In genomic region chr3:98975777-98976176, GRCm38 (mm10) we compare ENCODE assay signal across 8 mouse cellular contexts.
DNase-seq lines count a peak whose midpoint lies in the region; ATAC-seq and TF ChIP-seq lines count a peak whose summit lies in the region.

No protein-coding gene starts in this region.

- no peak for TF ChIP-seq CTCF in thymus, adult 2 months (IDR thresholded peaks at IDR 0.05; ENCODE audit: borderline replicate concordance, control insufficient read depth, extremely low read depth, insufficient read depth, low read length, poor library complexity)

- ATAC-seq in hindbrain, embryonic 16.5 days: no peak
- peak; percentile 62; the same call in 1 of the 2 replicates for ATAC-seq in intestine, embryonic 15.5 days
- ATAC-seq in megakaryocyte progenitor cell, adult 5-6 weeks (replicated peaks; ENCODE audit: poor library complexity): peak; percentile 82

- no peak overlapping the region for H3K27ac ChIP-seq in hindbrain, embryonic 10.5 days
- H3K27ac ChIP-seq in hindbrain, embryonic 16.5 days (ENCODE audit: low read depth, low read length): no peak overlapping the region
- H3K27ac ChIP-seq in intestine, embryonic 15.5 days: no peak overlapping the region
- no peak overlapping the region for H3K27ac ChIP-seq in thymus, adult 2 months (ENCODE audit: control insufficient read depth, insufficient read depth, low read length)

- H3K4me3 ChIP-seq in hindbrain, embryonic 10.5 days: no peak overlapping the region
- no peak overlapping the region for H3K4me3 ChIP-seq in hindbrain, embryonic 16.5 days (ENCODE audit: low read length)
- H3K4me3 ChIP-seq in intestine, embryonic 15.5 days (replicated peaks): no peak overlapping the region
- H3K4me3 ChIP-seq in thymus, adult 2 months (ENCODE audit: control insufficient read depth, insufficient read depth, low read length): no peak overlapping the region

- no peaks in the 10 kb centered on the region for H3K36me3 ChIP-seq in hindbrain, embryonic 10.5 days
- no peaks in the 10 kb centered on the region for H3K36me3 ChIP-seq in hindbrain, embryonic 16.5 days (ENCODE audit: control insufficient read depth, insufficient read depth, low read length)
- no peaks in the 10 kb centered on the region for H3K36me3 ChIP-seq in intestine, embryonic 15.5 days
- no peaks in the 10 kb centered on the region for H3K36me3 ChIP-seq in thymus, adult 2 months (ENCODE audit: control insufficient read depth, insufficient read depth, low read length)

- TF ChIP-seq POLR2A in thymus, adult 2 months (IDR thresholded peaks at IDR 0.05; ENCODE audit: control insufficient read depth, extremely low read depth, insufficient read depth, low read length, poor library complexity): no peak

- H3K27me3 ChIP-seq in hindbrain, embryonic 10.5 days (ENCODE audit: insufficient read depth, poor library complexity, severe bottlenecking): no peaks in the 10 kb centered on the region
- no peaks in the 10 kb centered on the region for H3K27me3 ChIP-seq in hindbrain, embryonic 16.5 days (replicated peaks; ENCODE audit: control insufficient read depth, insufficient read depth, low read length)
- H3K27me3 ChIP-seq in intestine, embryonic 15.5 days (replicated peaks): no peaks in the 10 kb centered on the region
- H3K27me3 ChIP-seq in thymus, adult 2 months (ENCODE audit: control insufficient read depth, insufficient read depth, low read length): no peaks in the 10 kb centered on the region

- no peaks in the 10 kb centered on the region for H3K9me3 ChIP-seq in hindbrain, embryonic 10.5 days
- H3K9me3 ChIP-seq in hindbrain, embryonic 16.5 days (ENCODE audit: control insufficient read depth, low read length): no peaks in the 10 kb centered on the region
- no peaks in the 10 kb centered on the region for H3K9me3 ChIP-seq in intestine, embryonic 15.5 days

- peak; percentile 25 for DNase-seq in hindbrain, embryonic 10.5 days (ENCODE audit: low spot score)
- DNase-seq in MN1 (ENCODE audit: low spot score): peak; percentile 47
- peak; percentile 38 for DNase-seq in cerebellum, adult 9-10 months
- DNase-seq in thymus, adult 2 months: no peak
- no peak for DNase-seq in layer of hippocampus, postnatal 36 days

- H3K4me1 ChIP-seq in hindbrain, embryonic 10.5 days (replicated peaks): no peaks in the 10 kb centered on the region
- H3K4me1 ChIP-seq in hindbrain, embryonic 16.5 days (ENCODE audit: control insufficient read depth, insufficient read depth, low read depth, low read length): no peaks in the 10 kb centered on the region
- no peaks in the 10 kb centered on the region for H3K4me1 ChIP-seq in intestine, embryonic 15.5 days (replicated peaks)
- no peaks in the 10 kb centered on the region for H3K4me1 ChIP-seq in thymus, adult 2 months (replicated peaks; ENCODE audit: control insufficient read depth, insufficient read depth, low read length)

- H3K4me2 ChIP-seq in hindbrain, embryonic 16.5 days (ENCODE audit: low read length): no peak overlapping the region
- no peak overlapping the region for H3K4me2 ChIP-seq in intestine, embryonic 15.5 days (replicated peaks)

- 9% methylated on average over 3 of the region's 3 CpGs for WGBS in hindbrain, embryonic 10.5 days
- WGBS in hindbrain, embryonic 16.5 days: 6% methylated on average over 3 of the region's 3 CpGs
- WGBS in intestine, embryonic 15.5 days: 4% methylated on average over 3 of the region's 3 CpGs
- WGBS in thymus, adult 2 months: 9% methylated on average over 3 of the region's 3 CpGs

- H3K9ac ChIP-seq in hindbrain, embryonic 16.5 days (ENCODE audit: low read depth, low read length): no peak overlapping the region
- H3K9ac ChIP-seq in intestine, embryonic 15.5 days: no peak overlapping the region

Comparison
In these comparisons a context has a peak if more than half of its experiments do, and no peak if none do; other contexts are left out.
1. DNase-seq: peak in hindbrain, embryonic 10.5 days (single experiment), MN1 (single experiment) and cerebellum, adult 9-10 months (single experiment); none in thymus, adult 2 months (single experiment) and layer of hippocampus, postnatal 36 days (0 of 2).